Mouse (Mus musculus): ENCODE measurements at regions not wholly inside any gene's neighbourhood (a gene's known extent, or its start where the extent isn't known, plus 50 kb on each side); places are given as distances from the start of the nearest gene placed in this dataset.
A peak's percentile ranks its signal among the peaks of the same experiment; 100 is the strongest.

DNA sequence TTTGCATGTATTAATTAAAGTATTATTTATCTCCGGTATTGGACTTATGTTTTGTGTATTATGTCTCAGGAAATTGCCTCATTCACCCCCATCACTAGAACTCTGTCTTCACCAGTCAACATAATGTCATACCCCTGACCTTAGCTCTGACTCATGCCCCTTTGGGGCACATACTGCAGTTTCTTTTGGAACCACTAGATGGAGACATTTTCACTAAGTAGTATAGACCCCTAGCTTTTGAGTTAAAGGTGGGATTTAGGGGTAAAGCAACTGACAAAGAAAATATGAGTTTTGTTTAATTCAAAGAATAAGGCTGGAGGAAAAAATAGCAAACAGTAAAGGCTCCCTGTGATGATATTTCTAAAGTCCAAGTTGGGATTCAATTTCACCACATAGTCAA is 93.6 kb downstream of the Gm6760 start:
- TF ChIP-seq CTCF (conservative IDR thresholded peaks at IDR 0.05; ENCODE audit: low read length) (peak; percentile 60), NANOG (IDR thresholded peaks at IDR 0.05; ENCODE audit: borderline replicate concordance, low read length) (no peak), POU5F1 (IDR thresholded peaks at IDR 0.05; ENCODE audit: borderline replicate concordance, low read length) (no peak)
